Mouse (Mus musculus) liver (tissue): ENCODE measurements at regions not wholly inside any gene's neighbourhood (a gene's known extent, or its start where the extent isn't known, plus 50 kb on each side); places are given as distances from the start of the nearest gene placed in this dataset.

Source experiments
- DNase-seq: peaks from one replicate; pipeline ENCODE4 v3.0.0-alpha.2; 2020; ENCODE audit warnings: mixed read lengths

DNA sequence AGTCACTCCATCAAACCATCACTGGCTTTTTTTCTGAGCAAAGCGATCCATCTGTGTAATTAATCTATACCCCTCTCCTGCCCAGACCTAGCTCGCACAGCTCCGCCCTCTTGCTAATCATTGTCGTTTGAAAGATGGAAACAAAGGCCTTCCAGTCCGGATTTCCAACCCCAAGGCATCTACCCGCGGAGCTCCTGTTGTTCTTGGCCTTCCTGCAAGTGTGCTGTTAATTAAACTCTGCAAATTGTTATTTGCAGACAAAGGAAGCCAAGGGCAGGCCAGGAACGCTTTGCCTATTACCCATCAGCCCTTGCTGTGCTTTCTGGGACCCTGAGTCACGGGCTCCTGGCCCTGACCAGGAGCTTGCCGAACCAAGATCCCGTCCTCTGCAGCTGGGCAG is 522.0 kb upstream of the Gm19410 start:
- DNase-seq, result no peak

DNA sequence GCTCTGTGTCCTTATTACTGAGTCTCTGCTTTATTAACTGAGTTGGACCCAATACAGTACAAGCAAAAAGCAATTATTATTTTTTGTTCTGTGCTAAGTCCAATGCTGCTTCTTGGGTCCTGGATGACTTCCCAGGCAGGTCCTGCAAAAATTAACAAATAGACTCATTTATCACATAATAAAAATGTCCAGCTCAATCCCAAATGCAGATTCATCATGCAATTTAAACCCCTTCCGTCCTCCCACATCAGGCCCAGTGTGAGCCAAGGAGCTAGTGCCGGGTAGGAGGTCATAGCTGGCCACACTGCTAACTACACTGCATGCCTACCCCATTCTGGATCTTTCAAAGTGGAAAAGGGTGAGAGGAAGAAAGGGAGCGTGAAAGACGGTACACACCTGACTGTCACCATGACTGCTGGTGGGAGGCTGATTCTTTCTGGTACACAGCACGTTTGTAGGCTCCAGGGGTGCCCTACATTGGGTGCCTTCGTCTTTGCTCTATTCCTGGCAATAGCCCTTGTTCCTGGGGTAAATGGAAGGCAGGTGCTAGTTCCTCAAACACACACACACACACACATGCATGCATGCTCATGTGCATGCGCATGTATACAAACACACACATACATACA is 515.7 kb upstream of the Gm19410 start:
- DNase-seq, result no peak

DNA sequence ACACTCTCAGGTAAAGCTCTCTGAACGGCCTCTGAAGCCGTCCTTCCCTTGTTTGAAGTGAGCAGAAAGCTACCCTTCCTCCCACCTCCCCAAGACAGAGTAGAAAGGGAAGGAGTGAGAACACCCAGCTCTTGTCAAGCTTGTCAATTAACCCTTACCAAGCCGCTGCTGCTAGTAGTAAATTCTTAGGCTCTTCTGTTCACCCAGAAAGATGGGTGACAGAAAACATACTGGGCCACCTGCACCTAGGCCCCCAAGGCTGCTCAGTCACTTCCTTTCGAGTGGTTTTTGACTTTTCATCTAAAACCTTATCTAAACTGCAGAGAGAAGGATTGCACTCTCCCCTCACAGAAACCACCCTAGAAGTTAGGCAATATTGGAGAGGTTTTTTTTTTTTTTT is 514.9 kb upstream of the Gm19410 start:
- DNase-seq, result no peak

- no peak for DNase-seq
Measured at GRCm38 (mm10) chr8:35253946-35254345, 511.6 kb upstream of the Gm19410 start.

GRCm38 (mm10) chr8:35255327-35255726 is 510.3 kb upstream of the Gm19410 start:
- no peak for DNase-seq

- DNase-seq, result no peak
Measured at GRCm38 (mm10) chr8:35256958-35257357, 508.6 kb upstream of the Gm19410 start.

DNA sequence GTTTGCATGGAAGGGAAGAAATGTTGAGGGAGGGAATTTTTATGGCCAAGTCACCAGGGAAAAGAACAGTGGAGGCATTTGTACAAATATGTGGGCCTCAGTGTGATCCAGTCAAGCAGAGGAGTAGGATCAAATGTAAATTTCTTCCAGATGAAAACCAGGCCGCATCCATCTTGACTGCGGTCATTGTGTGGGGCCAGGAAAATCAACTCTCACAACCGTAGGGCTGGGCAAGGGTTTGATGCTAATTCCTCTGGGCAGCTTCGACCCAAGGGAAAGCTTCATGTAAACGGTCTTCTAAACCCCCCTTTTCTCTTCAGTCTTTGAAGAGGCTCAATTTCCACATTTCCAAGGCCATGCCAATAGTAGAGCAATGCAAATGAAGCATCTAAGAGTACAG is 497.4 kb upstream of the Gm19410 start:
- no peak for DNase-seq

GRCm38 (mm10) chr8:35268986-35269385 is 496.6 kb upstream of the Gm19410 start:
- no peak for DNase-seq

DNA sequence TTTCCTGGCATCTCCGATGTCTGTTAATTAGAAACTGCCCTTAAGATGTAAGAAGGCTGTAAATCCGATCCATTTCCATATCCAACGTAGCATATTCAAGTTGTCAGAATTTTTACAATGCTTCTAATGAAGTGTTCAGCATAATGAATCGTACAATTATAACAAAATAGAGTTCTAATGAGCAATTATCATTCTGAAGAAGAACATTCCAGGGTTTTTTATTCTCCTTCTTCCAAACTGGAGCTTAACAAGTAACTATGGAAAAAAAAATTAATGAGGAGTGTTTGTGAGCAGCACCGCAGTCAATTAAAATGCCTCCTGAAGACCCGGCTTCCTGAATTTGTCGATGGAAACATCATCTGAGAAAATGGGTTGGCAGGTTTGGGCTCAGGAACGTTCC is 489.6 kb upstream of the Gm19410 start:
- no peak for DNase-seq

DNA sequence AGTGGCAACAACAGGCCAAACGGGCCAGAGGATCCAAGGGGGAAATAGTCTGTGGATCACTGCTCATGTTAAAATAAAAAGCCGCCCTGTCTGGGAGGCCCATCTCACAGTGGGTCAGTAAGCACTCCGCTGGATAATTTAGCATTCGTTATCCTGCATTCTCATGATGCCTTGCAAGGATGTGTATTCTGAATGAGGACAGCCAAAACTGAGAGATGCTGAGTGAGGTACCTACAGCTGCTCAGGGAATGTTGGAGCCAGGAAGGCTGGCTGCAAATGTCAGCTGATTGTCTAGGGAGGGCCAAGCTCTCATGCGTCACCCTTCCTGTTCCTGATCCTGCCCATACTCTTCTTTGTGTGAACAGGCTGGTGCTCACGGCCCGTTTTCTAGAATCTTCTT is 489.1 kb upstream of the Gm19410 start:
- DNase-seq, result no peak

DNA sequence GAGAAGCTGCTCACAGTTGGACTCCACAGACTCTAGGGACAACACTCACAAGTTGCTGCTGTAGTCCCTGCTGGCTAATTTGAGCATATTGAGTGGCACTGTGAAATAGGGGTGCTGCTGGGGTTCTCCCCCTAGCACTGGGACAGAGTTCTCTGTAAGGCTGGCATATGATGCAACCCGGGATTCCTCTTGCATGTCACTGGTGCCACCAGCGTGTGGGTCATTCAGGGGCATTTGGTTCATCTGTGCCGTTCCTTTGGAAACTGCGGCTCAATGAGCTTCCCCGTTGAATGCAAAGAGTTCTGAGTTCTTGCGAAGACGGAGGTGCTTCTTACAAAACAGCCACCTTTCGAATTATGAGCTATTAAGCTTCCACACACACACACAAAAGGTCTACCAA is 486.6 kb upstream of the Gm19410 start:
- no peak for DNase-seq

GRCm38 (mm10) chr8:35280741-35281140 is 484.8 kb upstream of the Gm19410 start:
- no peak for DNase-seq

GRCm38 (mm10) chr8:35283366-35283765 is 482.2 kb upstream of the Gm19410 start:
- DNase-seq, result no peak

DNA sequence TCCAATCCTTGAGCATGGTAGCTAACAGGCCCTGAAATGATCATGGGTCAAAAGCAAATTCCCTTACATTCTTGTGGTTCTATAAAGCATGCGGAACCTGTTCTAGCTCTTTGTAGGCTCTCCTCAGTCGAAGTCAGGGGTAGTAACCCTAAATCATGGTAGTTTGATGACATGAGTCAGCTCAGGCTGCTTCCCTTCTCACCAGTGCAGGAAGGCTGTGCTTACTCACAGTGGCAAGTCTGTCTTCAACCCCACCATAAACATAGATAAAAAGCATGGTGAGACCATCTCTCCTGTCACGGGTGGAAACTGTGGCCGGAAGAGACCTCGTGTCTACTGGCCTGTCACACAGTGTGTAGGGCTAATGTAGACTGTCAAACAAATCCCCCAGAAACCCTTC is 476.6 kb upstream of the Gm19410 start:
- no peak for DNase-seq

- no peak for DNase-seq
Measured at GRCm38 (mm10) chr8:35289967-35290366, 475.6 kb upstream of the Gm19410 start.

- no peak for DNase-seq
Measured at GRCm38 (mm10) chr8:35293437-35294126, 472.0 kb upstream of the Gm19410 start.

GRCm38 (mm10) chr8:35296936-35297335 is 468.7 kb upstream of the Gm19410 start:
- DNase-seq, result no peak

- no peak for DNase-seq
Measured at GRCm38 (mm10) chr8:35299088-35299487, 466.5 kb upstream of the Gm19410 start.

- DNase-seq, result no peak
Measured at GRCm38 (mm10) chr8:35300359-35300758, 465.2 kb upstream of the Gm19410 start.

GRCm38 (mm10) chr8:35300881-35301521 is 464.6 kb upstream of the Gm19410 start:
- DNase-seq, result no peak

DNA sequence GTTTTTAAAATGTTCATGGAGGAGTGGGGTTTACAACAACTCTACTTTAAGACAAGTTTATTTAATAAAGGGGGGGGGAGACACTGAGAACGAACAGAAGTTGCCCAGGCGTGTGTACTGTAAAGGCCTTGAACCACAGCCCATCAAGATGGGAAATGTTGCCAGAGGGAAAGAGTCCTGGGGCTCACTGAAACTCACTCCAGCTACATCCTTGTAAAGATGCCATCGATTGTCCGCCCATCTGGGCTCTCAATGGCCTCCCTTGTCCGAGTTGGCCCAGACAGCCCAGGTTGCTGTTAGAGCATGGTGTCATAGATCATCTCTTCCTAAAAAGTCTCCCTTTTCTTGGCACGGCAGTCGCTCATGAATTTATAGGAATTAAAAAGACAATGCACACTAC is 462.7 kb upstream of the Gm19410 start:
- no peak for DNase-seq

DNA sequence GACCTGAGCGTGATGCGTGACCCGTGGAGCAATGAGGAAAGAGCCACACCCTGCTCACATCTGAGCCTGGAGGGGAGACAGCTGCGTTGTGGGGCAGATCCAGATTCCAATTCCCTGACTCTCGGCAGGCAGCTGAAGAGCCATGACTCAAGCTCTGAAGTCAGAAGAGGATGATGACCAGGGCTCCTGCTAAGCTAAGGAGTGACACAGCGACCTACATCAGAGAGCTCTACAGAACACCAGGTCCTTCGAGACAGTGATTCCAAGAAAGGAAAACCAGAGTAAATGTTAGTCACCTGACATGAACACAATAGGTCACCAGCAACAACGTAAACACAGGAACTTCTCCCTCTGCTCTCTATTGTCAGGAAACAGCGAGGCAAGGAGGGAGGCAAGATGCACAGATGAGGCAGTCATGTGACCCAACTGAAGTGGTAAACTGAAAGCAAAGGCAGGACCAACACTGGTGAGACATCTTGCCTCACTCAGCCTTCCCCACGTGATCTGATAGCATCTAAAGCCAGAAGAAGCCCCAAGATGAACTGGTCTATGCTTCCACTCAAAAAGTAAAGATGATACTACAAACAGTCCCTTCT is 444.2 kb upstream of the Gm19410 start:
- no peak for DNase-seq

DNA sequence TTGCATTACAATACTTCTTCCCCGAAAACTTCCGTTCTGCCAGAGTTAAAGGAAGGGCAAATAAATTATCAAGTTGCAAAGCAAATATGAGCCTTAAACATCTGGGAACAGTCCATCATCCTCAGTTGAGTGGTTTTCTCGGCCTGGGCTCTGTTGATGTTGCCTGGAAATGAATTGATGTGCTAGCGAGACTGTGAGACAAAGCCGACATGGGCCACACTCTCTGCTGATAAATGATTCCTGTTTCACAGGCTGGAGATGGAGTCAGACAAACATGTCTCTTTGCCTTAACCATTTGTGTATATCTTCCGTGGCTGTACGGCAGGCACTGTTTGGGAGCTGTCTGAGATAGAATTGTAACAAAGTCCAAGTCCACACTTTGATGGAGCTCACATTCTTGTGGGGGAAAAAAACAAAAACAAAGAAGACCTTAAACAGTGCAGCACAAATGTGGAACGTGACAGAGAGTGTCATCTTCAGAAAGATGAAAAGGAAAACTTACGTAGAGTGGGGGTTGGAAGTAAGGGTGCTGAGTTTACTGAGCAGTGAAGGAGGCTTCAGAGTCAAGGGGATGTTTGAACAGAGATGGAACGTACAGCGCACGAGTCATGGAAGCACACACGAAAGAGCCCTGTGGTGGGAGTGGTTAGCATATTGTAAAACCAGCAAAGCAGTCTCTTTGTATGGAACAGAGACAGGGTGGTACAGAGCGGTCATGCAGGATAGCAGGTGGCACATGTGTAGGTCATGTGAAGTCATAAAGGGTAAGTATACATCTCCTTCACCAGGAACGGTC is 442.2 kb upstream of the Gm19410 start:
- no peak for DNase-seq
